Mouse (Mus musculus) skeletal muscle tissue, adult 2 months (tissue): ENCODE results near the gene Csrnp3.

ENCODE experiments used
- DNase-seq: peaks from one replicate; pipeline ENCODE4 v3.0.0-alpha.2; 2012; ENCODE audit warnings: low read depth, low spot score

Gene Csrnp3

DNA sequence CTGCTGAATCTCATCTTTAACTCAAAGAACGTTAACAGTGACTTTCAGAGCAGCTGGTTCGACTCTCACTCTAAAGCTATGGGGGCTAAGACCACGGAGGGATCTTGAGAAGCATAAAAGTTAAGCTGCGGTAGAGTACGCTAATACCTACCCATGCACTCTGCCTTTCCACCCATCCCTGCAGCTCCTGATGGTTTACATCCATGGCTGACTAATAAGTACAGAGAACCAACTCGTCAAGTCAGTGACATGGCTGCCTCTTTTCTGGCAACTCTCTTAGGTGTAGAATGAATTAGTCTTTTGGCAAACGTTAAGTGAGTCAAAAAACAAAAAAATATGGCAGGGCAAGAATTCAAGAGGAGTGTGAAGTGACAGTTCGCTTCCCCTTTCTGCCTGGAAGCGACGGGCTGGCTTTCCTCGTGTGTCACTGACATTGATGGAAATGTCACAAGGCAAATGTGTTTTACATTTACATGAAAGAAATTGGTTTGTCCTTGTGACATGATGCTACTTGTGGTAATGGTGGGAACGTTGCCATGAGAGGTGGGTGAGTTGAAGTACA, 19.3 kb downstream of the Csrnp3 start:
- no peak for DNase-seq

DNA sequence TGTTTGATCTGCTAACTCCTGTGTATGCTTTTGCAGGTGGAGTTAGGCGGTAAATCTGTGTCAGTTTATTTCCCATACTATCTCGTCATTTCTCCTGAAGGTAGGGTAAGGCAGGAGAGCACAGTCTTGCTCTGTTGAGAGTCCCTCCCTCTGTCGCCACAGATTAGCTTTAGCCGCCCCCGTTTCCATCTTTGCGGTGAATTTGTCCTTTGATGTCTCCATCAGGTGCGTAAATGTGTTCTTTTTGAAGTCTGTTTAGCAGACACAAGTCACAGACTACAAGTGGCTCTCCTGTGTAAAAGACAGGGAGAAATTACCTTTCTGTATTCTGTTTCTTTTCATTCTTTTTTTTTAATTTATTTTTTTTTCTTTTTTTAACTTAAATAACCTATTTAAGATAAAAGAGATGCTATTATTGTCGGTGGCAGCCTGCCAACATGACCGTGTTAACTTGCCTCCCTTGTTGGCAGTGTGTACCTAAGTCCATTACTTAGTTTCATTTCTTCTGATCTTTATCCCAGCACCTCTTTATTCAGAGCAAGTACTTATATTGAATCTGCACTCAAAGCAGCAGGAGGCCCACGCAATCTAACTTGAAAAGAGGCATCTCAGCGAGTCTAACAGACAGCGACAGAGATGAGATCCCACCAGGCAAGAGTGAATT, 25.5 kb downstream of the Csrnp3 start:
- no peak for DNase-seq

DNA sequence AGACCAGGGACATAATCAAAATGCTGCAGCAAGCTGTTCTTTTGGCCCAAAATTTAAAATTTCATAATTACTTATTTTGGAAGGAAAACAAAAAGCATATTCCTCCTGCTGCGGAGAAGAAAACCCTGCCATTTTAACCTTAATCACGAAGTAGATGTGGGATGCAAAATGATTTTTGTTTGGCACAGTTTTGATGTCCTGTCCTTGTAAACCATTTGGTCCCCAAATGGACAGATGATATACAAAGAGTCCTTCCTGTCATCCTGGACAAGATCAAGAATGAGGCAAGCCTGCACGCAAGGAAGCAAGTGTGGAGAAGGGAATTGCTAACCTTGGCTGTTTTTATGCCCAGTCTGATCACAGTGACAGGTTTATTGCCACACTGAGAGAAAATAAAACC, 46.0 kb downstream of the Csrnp3 start:
- DNase-seq = no peak

DNA sequence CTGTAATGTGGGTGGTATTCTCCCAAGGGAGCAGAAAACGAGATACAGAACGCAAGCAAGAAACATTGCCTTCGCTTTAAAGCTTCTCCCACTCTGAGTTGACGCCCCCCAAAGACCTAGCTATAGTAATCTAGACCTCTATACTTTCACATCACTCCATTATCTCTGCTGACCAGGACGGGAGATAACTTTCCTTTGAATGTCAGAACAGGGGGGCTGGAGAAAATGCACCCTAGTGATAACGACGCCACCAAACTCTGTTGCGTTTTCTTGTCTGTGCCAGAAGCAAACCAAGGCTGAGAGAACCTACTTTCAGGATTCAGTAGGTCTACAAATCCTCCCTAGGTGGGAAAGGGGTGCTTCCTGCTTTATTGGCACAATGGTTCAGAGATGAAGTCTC, 47.7 kb downstream of the Csrnp3 start:
- no peak for DNase-seq

DNA sequence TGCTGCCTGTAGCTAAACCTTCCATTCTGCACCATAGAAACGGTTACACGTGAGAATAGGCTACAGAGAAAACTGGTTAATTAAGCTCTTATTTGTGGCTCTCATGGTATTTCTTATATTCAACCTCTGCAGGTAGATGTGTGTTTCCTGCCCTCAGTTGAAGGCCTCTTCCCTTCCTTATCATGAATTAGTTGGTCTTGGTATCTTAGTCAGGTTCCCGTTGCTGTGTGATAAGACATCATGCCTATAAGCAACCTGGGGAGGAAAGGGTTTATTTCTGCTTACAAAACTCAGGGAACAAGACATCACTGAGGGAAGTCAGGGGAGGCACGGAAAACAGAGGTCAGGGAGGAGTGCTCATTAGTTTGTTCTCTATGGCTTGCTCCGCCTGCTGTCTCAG, 48.7 kb downstream of the Csrnp3 start:
- no peak for DNase-seq

DNA sequence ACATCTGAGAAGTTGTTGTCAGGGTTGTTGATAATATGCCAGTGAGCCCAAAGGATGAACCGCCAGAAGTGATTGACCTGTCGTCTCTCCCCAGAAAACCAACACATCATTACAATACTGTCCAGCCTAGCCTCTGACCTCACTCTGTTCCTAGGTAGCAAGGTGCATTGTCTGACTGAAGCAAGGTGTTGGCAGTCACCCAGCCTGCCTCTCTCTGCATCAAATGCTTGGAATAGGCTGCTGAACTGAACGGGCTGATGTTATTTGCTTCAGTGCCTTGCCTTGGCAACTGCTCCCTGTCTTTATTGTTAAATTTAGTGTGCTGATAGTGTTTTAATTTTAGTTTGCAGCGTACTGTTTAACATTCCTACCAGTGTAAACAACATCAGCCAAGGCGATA, 51.0 kb downstream of the Csrnp3 start:
- DNase-seq = no peak

DNA sequence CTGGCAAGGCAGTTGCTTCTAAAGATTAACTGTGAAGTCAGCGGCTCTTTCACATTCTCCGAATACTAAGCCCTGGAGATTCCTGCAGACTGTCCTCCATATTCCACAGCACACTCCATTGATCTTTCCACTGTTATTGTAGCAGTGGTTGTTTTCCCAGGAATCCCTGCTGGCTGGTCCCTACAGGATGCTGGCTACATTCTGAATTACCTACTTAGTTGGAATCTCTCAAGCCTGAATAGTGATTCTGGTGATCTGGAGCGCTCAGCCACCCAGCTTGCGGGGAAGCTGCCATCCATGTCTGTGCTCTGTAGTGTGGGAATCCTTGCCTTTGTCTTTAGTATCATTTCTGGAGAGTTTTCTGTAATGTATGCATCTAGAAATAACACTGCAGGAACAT, 51.5 kb downstream of the Csrnp3 start:
- no peak for DNase-seq

DNA sequence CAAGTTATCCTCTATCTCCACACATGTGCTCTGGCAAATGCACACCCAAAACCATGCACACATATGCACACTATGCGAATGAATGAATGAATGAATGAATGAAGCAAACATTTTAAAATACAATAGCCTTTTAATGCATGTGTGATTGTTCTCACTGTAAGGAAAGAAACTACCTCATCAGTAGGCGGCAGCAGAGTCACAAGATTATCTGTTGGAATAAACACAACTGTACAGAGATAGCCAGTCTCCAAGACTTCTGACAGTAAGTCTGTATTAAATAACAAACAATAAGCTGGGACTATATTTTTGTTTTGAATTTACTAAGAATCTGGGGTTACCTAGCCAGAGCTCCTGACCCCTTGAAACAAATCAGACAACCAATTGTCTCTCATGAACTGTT, 53.9 kb downstream of the Csrnp3 start:
- no peak for DNase-seq

DNA sequence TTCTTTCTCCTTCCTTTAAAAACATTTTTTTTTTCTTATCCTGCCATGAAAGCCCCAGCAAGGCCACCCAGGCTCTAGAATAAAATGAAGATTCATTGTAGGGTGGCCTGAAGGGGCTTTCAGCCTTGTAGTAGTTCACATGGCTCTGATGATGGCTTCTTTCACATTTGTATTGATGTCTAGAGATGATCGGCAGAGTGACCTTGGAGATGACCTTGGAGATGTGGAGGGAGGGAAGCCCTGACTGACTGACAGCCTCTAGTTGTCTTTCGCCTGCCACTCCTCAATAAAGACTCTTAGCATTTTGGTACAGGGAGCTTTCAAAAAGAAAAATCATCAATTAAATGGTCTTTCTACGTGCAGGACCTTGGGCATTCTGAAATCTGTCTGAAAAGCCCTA, 63.0 kb downstream of the Csrnp3 start:
- no peak for DNase-seq

DNA sequence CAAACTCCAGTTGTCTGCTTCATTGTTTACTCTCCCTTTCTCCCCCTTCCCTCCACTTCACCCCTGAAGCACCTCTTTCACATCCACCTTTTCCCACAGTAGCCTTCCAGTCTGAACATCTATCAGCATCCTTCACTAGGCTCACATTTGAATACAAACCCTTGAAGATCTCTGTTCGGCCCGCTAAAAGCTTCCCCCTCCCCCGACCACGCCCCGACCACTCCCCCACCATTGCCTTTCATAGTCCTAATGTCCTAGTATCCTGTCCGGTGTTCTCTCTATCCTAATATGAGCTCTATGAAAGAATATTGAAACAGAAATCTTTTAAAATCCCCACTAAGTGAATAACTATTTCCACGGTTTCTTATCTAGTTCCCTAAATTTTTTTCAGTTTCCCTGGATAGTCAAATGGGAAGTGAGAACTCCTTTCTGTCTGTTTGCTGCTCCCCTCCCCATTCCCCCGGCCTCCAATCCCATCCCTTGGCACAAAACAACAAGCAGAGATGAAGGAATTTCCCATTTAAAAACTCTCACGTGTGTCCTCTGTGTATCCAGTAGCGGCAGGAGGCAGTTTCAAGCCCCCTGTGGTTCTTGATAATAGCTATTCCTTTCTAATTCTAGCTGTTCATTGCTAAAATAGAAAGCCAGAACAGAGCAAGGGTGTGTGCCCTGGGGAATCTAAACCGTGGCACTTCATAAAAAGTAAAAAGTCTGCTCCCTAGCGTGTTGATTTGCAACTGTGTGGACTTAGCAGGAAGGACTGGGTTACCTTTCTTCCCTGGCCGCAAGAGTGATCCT, 64.4 kb downstream of the Csrnp3 start:
- DNase-seq = no peak

DNA sequence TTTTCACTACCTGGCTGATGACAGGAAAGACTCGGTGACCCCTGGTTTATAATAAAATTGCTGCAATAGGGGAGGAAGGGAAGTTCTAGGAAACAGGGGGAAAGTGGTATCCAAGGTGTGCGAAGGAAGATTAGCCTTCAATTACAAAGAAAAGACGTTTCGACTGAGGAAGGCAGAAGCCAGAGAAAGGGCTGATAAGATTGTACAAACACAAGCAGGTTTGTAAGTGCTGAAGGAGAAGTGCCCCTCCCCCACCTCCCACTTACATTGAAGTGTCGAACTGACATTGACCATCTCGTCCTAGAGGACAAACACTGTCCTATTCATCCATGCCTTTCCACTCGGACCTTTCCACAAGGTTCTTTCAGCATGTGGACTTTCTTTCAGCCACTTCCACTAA, 70.4 kb downstream of the Csrnp3 start:
- no peak for DNase-seq

DNA sequence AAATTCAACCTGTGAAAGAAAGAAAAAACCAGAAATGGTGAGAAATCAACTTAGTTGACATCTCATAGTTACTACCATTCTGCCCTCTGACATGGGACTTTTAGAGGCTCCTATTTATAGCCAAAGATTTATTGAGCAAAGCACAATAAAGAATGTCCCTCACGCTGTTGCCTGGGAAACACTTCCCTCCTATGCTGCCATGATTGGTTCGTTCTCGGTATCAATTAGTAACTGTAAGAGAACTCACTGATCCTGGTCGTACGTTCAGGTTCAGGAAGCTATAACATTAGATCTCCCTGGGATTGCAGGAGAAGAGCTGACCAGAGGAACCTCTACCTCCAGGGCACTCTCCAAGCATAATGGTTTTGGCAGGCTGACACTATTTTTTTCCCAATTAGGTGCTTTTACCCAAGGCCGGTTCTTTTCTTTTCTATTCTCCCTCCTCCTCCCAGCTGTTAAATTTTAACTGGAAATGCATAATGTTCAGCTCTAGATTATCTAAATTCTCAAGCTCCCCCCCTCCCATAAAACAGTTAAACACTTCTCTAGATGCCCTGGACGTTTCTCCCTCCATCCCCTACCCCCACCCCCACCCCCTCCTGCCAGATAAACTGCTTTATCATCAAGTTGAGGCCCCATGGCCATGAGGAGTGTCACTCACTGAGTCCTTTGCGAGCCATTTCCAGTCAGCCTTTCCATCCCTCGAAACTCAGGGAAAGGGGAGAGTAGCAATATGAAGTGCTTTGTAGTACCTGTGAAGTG, 75.3 kb downstream of the Csrnp3 start:
- DNase-seq = no peak

DNA sequence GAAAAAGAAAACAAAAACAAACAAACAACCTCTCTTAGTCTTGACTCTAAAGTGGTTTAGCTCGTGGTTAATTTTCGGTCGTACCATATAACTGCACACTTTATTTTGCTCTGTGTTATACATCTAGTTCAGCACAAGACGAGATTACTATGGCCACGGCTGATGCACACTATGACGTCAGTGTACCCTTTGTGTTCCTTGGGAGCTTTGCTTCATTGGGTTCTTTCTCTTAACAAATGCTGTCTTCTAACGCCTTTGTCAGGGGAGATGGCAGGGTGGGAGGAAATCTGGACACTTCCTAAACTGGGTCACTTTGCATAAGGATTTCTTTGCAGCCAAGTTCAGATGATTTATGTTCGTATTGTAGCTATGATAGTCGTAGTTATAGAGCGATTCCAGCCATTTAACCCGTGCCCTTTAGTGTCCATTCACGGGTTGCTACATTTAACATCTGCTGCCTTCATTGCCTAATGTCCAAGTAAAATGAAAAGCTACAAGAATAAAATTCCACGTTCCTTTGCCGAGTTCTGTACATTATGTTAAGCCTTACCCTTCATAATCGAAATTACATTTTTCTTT, 79.9 kb downstream of the Csrnp3 start:
- no peak for DNase-seq

DNA sequence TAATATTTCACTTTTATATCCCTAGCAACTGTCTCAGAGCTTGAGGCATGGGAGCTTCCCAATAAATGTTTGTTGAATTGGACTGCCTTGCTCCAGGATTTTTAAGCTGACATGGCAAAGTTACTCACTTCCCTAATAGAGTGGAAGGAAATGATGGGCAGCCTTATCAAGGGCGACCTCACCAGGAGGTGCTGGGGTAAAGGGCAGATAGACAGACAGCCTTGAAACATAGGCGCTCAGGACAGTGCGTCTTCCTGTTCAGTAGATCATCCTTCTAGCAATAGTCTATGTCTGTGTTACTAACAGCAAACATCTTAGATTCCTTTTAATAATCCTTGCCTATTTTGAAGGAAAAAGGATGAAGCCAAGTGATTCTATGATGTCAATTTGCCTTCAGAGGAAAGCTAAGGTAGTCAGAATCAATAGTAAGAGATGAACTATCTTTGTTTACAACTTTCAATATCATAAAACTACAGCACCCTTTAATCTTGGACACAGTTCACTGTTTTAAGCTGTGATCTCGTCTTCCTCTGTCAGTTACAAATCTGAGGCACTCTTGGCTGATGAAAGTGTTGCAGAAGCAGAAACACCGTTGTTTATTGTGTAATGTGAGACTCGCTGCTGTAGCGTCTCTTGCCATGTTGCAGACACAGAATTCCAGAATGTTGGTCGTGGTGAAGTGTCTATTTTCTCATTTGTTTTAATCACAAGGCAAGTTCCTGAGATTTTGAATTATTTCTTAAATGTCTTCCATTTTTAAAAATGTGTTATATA, 81.6 kb downstream of the Csrnp3 start:
- DNase-seq = no peak

DNA sequence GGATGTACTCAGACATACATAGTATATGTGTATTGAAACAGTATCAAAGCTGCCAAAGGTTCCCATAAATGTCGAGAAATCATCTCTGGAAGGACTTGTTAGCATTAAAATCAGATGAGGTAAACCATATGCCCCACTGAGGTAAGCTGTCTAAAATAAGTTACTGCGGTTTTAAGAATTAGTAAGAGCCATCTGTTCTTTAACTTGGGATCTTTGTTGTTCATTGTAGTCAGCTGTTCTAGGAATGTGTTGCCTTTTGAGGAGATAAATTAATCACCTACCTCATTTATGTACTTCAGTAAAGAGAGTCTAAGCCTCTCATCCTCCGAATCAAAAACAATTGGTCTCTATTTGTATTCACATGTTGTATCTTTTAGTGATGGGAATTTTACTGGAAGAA, 83.7 kb downstream of the Csrnp3 start:
- DNase-seq = no peak

DNA sequence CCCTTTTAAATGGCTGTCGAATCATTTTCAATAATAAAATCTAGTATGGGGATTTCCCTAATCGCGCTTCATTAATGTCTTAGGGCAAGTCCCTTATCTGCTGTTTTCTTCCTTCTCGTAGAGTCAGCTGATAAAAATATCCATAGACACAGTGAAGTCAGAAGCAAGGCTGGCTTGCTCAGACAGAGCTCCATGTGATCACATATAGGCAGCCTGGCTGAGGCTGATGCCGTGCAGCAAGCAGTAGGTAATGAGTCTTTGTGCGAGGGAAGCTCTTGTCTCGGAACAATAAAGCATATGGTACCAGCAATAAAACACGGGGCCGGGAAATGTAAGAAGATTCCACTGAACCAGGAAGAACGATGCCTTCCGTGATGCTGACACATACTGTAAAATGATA, 84.4 kb downstream of the Csrnp3 start:
- no peak for DNase-seq

DNA sequence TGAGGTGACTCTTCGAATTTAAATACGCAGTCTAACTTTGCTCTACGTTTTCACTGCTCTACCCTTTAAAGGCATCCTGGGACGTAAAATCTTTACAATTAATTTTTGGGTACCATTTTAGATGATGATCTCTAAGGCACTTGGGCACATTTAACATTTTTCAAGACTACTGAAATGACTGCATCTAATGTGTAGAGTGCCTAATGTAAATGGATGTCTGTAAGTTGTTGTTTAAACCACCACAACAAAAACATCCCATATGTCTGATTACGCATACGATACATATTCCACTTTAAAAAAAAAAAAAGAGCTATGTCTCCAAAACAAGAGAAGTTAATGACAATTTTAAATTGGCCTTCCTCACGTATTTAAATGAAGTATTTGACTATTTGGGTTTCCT, 85.7 kb downstream of the Csrnp3 start:
- no peak for DNase-seq

DNA sequence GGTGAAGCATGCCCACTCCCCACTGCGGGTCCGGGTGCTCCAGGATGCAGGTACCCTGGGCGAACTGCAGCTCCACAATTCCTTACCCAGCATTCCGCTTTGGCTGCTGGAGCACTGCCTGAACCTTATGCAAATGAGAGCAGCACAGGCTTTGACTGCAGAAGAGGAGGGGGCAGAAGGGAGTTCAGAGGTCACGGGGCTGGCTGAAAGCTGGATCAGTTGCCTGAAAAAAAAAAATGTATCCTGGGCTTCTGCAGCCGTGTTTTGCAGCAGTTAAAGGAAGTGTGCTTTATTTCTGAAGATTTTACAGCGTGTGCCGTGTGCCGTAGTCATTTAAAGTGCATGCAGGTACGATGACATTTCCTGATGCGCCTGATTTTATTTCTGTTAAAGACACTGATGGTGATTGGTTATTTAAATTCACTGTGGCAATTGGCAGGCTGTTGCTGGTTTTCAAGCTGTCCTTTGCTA, 86.3 kb downstream of the Csrnp3 start:
- no peak for DNase-seq

DNA sequence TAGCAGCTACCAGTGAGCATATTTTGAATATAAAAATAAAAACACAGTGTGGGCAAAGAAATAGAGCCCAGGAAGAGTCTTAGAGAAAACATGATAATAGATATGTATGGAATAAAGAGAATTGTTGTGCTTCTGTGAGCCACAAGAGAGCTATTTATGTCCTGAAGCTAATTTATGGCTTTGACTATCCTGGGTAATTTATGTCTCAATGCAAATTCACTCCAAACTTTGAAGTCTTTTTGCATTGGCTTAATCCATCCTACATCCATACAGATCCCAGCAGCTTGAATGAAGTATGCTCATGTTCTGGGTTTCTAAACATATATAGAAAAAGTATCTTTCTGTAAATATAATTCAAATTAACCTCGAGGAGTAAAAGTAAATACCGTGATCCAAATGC, 88.5 kb downstream of the Csrnp3 start:
- DNase-seq = no peak

DNA sequence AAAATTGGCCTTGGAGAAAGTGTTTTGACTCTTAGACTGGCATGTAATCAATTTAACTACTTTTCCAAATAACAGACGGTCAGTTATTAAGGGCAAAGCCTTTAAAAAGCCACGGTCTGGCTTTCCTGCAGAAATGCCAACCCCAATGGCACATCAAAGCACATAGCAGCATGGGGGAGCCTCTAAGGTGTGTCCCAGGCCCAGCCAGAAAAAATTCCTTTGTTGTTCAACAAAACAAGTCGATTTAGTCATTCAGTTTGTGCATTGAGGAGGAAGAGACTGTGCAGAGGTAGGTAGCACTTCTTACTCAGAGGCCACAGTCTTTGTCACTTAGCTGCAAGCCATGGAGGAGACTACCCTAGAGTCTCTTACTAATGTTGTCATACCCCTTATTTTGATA, 93.3 kb downstream of the Csrnp3 start:
- DNase-seq = no peak

DNA sequence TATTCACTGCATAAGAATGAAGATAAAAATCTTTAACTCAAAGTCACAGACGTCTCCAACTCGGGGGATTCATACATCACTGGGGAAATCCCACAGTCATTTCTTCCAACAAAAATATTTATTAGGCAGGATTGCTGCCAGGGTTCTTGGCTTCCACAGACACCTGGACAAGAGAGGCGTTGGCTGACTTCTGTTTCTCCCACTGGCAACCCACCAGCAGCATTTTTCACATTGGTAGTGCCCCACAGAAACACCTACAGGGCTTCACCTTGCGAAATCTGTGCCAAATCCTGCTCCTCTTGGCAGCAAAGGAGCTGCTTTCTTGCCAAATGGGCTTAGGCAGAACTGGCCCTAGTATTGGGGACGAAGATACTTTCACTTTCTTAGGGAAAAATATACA, 94.8 kb downstream of the Csrnp3 start:
- no peak for DNase-seq
